Mouse (Mus musculus) brain, embryonic 14.5 days (tissue): ENCODE results near the gene Olfr642. TPM values are rescaled to one million over a fixed set of nuclear protein-coding genes. Genes with fewer than 3 reads are reported as not detected.

Experiments
- DNase-seq: peaks from one replicate; pipeline ENCODE4 v3.0.0-alpha.2; 2011; ENCODE audit warnings: low read depth
- CTCF ChIP-seq: fragments of 200-500 bp; IDR thresholded peaks from 2 replicates; pipeline ENCODE4 v1.5.1; 2012; ENCODE audit warnings: inconsistent platforms, mild to moderate bottlenecking, moderate library complexity, borderline replicate concordance; ENCODE audit not compliant: insufficient read depth, insufficient read length; ENCODE audit errors: extremely low read depth
- POLR2A ChIP-seq: fragments of 200-500 bp; IDR thresholded peaks from 2 replicates; pipeline ENCODE4 v1.6.1; 2012; ENCODE audit warnings: mild to moderate bottlenecking, inconsistent platforms, borderline replicate concordance; ENCODE audit not compliant: poor library complexity, insufficient read depth, insufficient read length, severe bottlenecking; ENCODE audit errors: extremely low read depth
- polyA plus RNA-seq: library from polyadenylated mRNA; depleted of rRNA; stranded (reverse); fragments of >200 nt; gene quantifications from 2 replicates; pipeline ENCODE4 v1.2.3, GENCODE M21; 2012; rRNA removed

The Olfr642 gene
- not detected in 2 replicates for polyA plus RNA-seq

- no peak for TF ChIP-seq CTCF
- no peak for TF ChIP-seq POLR2A
- no peak for DNase-seq
Observed at GRCm38 (mm10) chr7:104052566-104052965, at the start of gene Olfr642. Olfr642 (minus strand) TSS chr7:104052666.

- no peak for DNase-seq
- TF ChIP-seq CTCF (no peak), POLR2A (no peak)
Observed at GRCm38 (mm10) chr7:104085365-104085764, 32.9 kb upstream of the Olfr642 start, which contains the start of gene Olfr645. Olfr645 (minus strand) TSS chr7:104085465.

GRCm38 (mm10) chr7:104071769-104072168, 19.3 kb upstream of the Olfr642 start, which contains the start of gene Olfr644:
Olfr644 (minus strand) TSS chr7:104071869.
- no peak for TF ChIP-seq CTCF
- TF ChIP-seq POLR2A = no peak
- no peak for DNase-seq

- DNase-seq = no peak
- no peak for TF ChIP-seq CTCF
Observed at GRCm38 (mm10) chr7:104061345-104061744, 8.9 kb upstream of the Olfr642 start, which contains the start of gene 4930516K23Rik. 4930516K23Rik (minus strand) TSS chr7:104061445.

- no peak for DNase-seq
- no peak for TF ChIP-seq CTCF
- TF ChIP-seq POLR2A = no peak
Observed at GRCm38 (mm10) chr7:104059215-104059614, 6.7 kb upstream of the Olfr642 start.

GRCm38 (mm10) chr7:104050745-104051144, 1.7 kb downstream of the Olfr642 start:
- DNase-seq = no peak
- no peak for TF ChIP-seq POLR2A
- TF ChIP-seq CTCF = no peak

- TF ChIP-seq POLR2A (no peak), CTCF (no peak)
- DNase-seq = no peak
Observed at GRCm38 (mm10) chr7:104035145-104035544, 17.3 kb downstream of the Olfr642 start, which contains the start of gene Olfr641. Olfr641 (plus strand) TSS chr7:104035445.

GRCm38 (mm10) chr7:104026978-104027377, 25.5 kb downstream of the Olfr642 start:
- no peak for TF ChIP-seq CTCF
- no peak for TF ChIP-seq POLR2A
- no peak for DNase-seq

GRCm38 (mm10) chr7:104025473-104025872, 27.0 kb downstream of the Olfr642 start, which contains the start of gene Olfr640:
Olfr640 (minus strand) TSS chr7:104025573.
- no peak for DNase-seq
- TF ChIP-seq CTCF = no peak
- no peak for TF ChIP-seq POLR2A

- no peak for DNase-seq
- no peak for TF ChIP-seq CTCF
- TF ChIP-seq POLR2A = no peak
Observed at GRCm38 (mm10) chr7:104021651-104022050, 30.8 kb downstream of the Olfr642 start.

GRCm38 (mm10) chr7:104018953-104019352, 33.5 kb downstream of the Olfr642 start:
- no peak for DNase-seq
- TF ChIP-seq POLR2A = no peak
- TF ChIP-seq CTCF = no peak

GRCm38 (mm10) chr7:104017203-104017602, 35.3 kb downstream of the Olfr642 start, which contains the start of gene Olfr639:
Olfr639 (minus strand) TSS chr7:104017303.
- TF ChIP-seq CTCF = no peak
- no peak for TF ChIP-seq POLR2A
- DNase-seq = no peak
